Mouse (Mus musculus) midbrain, embryonic 16.5 days (tissue): Measurements from ENCODE around the gene Wnt9a. TPM values are rescaled to one million over a fixed set of nuclear protein-coding genes. Genes with fewer than 3 reads are reported as not detected.
A peak's percentile ranks its signal among the peaks of the same experiment; 100 is the strongest.

Source experiments
- ATAC-seq: fragments of 200-750 bp; cut with Nextera tagmentation; 2 replicates; pipeline ENCODE4 v1.8.0; 2017; ENCODE audit warnings: moderate TSS enrichment
- H3K27ac ChIP-seq: fragments of 300-500 bp; sonication (generic); 2 replicates; pipeline ENCODE4 v1.5.1; 2014; ENCODE audit warnings: mild to moderate bottlenecking, low read length, mixed read lengths
- H3K27me3 ChIP-seq: fragments of 300-500 bp; sonication (generic); 2 replicates; pipeline ENCODE4 v1.6.1; 2014; ENCODE audit warnings: low read depth, low read length, mixed read lengths; ENCODE audit not compliant: control insufficient read depth, insufficient read depth
- H3K36me3 ChIP-seq: fragments of 300-500 bp; sonication (generic); 2 replicates; pipeline ENCODE4 v1.6.1; 2014; ENCODE audit warnings: mild to moderate bottlenecking, low read length, moderate library complexity, mixed read lengths; ENCODE audit not compliant: control insufficient read depth, insufficient read depth
- H3K4me1 ChIP-seq: fragments of 300-500 bp; sonication (generic); 2 replicates; pipeline ENCODE4 v1.6.1; 2014; ENCODE audit warnings: mild to moderate bottlenecking, low read length, mixed read lengths; ENCODE audit not compliant: control insufficient read depth, insufficient read depth
- H3K4me2 ChIP-seq: fragments of 300-500 bp; sonication (generic); 2 replicates; pipeline ENCODE4 v1.6.1; 2014; ENCODE audit warnings: mild to moderate bottlenecking, low read length, mixed read lengths
- H3K4me3 ChIP-seq: fragments of 300-500 bp; sonication (generic); 2 replicates; pipeline ENCODE4 v1.5.1; 2014; ENCODE audit warnings: low read depth, mild to moderate bottlenecking, low read length, moderate library complexity, mixed read lengths
- H3K9ac ChIP-seq: fragments of 300-500 bp; sonication (generic); 2 replicates; pipeline ENCODE4 v1.6.1; 2014; ENCODE audit warnings: low read depth, low read length, mixed read lengths
- H3K9me3 ChIP-seq: fragments of 300-500 bp; sonication (generic); replicated peaks from 2 replicates; pipeline ENCODE4 v1.6.1; 2014; ENCODE audit warnings: mild to moderate bottlenecking, low read length, mixed read lengths; ENCODE audit not compliant: control insufficient read depth, poor library complexity, severe bottlenecking
- WGBS: fragments of 180-500 bp; shearing (Covaris S2); extraction: QIAGEN DNeasy Blood & Tissue Kit; methylation state at CpG from one replicate; pipeline ENCODE4 v1.1.7; 2014; 5-methylcytosine and 5-hydroxymethylcytosine counted together
- polyA plus RNA-seq: library from polyadenylated mRNA; unstranded; fragments of >200 nt; fragmentation: Nextera tagmentation; extraction: Ambion mirVana; gene quantifications from 2 replicates; pipeline ENCODE4 v1.2.1, GENCODE M21; 2015

The Wnt9a gene
- polyA plus RNA-seq, 1 experiment from 2014 or later = 3.6 TPM

- Histone ChIP-seq H3K36me3 (no peaks in the 10 kb centered on the region), H3K4me3 (no peak overlapping the region), H3K4me2 (no peak overlapping the region), H3K4me1 (no peaks in the 10 kb centered on the region), H3K27me3 (peaks cover 6% of the 10 kb centered on the region; the same call in 1 of the 2 replicates), H3K27ac (no peak overlapping the region), H3K9me3 (no peaks in the 10 kb centered on the region), H3K9ac (no peak overlapping the region)
- no peak for ATAC-seq
- WGBS = 74% methylated on average over 3 of the region's 3 CpGs
Measured at GRCm38 (mm10) chr11:59274184-59274583, 32.5 kb upstream of the Wnt9a start.

DNA sequence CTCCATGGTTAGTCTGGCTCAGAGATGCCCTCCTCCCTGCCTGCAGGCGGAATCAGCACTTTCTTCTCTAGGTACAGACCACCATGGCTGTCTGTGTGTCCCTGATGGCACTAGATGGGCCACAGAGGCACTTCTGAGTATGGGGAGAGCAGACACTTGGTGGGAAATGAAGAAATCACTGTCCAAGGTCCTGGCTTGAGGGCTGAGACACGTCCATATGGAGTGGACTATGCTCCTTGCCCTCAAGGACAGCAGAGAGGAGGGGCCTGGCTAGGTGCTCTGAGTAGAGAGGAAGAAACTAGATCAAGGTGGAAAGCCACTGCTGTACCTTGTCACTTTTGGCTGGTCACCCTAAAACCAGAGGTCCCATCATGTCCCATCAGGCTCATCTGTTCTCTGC is 29.9 kb upstream of the Wnt9a start:
- H3K4me1 ChIP-seq = no peaks in the 10 kb centered on the region
- WGBS = 40% methylated on average over 2 of the region's 2 CpGs
- H3K27me3 ChIP-seq = peaks cover 8% of the 10 kb centered on the region; the same call in 1 of the 2 replicates
- no peak for ATAC-seq
- no peak overlapping the region for H3K4me2 ChIP-seq
- H3K36me3 ChIP-seq = no peaks in the 10 kb centered on the region
- no peak overlapping the region for H3K9ac ChIP-seq
- H3K4me3 ChIP-seq = no peak overlapping the region
- no peak overlapping the region for H3K27ac ChIP-seq
- H3K9me3 ChIP-seq = no peaks in the 10 kb centered on the region

DNA sequence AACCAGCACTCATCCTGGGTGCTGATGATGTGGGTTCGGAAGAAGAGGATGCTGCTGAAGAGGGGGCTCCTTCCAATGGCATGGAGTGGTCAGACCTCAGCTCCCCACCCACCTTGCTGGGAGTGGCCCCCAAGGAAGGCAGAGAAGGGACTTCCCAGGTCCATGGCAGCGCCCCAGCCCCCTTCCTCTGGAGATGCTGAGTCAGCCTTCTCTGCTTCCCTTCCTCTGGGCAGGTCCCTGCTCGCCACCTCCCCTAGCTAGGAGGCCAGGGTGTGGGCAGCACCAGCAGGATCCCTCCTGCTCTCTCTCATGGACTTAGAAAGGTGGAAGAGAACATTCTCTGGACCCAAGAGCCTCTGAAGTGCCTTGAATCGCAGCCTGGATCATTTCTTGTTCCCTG is 28.7 kb upstream of the Wnt9a start:
- H3K27ac ChIP-seq = no peak overlapping the region
- no peak for ATAC-seq
- WGBS = 82% methylated on average over 4 of the region's 4 CpGs
- H3K4me2 ChIP-seq = no peak overlapping the region
- H3K4me1 ChIP-seq = no peaks in the 10 kb centered on the region
- H3K27me3 ChIP-seq = peaks cover 8% of the 10 kb centered on the region
- no peak overlapping the region for H3K9ac ChIP-seq
- no peak overlapping the region for H3K4me3 ChIP-seq
- no peaks in the 10 kb centered on the region for H3K9me3 ChIP-seq
- H3K36me3 ChIP-seq = no peaks in the 10 kb centered on the region

DNA sequence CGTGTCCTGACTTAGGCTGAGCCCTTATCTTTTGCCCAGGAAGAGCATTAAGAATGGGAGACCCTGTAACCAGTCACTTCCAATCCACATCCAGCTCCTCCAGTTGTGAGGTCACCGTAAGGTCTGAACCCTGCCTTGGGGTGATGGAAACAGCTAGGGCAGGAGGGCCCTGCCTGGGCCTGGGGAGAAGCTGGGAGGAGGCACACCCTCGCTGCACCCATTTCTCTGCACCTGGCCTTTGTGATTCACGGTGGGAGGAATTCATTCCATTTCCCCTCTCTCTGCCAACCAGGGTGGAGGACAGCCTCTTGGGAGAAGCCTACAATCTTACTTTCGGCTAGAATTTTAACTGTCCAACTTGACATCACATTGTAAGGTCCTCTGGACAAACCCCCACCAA is 24.6 kb upstream of the Wnt9a start:
- Histone ChIP-seq H3K36me3 (no peaks in the 10 kb centered on the region), H3K27ac (no peak overlapping the region), H3K4me2 (no peak overlapping the region), H3K9ac (no peak overlapping the region), H3K27me3 (peaks cover 22% of the 10 kb centered on the region), H3K4me1 (no peaks in the 10 kb centered on the region), H3K4me3 (no peak overlapping the region), H3K9me3 (no peaks in the 10 kb centered on the region)
- WGBS = 70% methylated on average over 5 of the region's 5 CpGs
- no peak for ATAC-seq

DNA sequence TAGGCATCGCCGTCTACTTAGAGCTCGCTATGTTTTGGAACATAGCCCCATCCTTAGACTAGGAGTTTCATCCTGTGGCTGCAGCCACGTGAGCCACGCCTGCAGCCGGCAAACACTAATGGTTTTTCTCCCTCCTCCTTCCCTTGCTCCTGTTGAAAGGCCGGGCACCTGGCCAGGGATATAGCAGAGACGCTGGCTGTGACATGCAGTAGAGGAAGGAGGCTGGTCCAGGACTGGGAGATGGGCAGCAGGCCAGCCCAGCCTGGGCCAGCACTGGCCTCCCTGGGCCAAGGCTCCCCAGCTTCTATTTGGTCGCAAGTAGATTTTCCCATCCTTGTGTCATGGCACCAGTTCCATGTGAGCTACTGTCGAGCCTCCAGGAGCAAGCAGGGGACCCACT is 23.8 kb upstream of the Wnt9a start:
- ATAC-seq = no peak
- Histone ChIP-seq H3K9ac (no peak overlapping the region), H3K4me2 (no peak overlapping the region), H3K27ac (no peak overlapping the region), H3K36me3 (no peaks in the 10 kb centered on the region), H3K4me3 (no peak overlapping the region), H3K27me3 (peaks cover 30% of the 10 kb centered on the region), H3K9me3 (no peaks in the 10 kb centered on the region), H3K4me1 (no peaks in the 10 kb centered on the region)
- 80% methylated on average over 10 of the region's 10 CpGs for WGBS

DNA sequence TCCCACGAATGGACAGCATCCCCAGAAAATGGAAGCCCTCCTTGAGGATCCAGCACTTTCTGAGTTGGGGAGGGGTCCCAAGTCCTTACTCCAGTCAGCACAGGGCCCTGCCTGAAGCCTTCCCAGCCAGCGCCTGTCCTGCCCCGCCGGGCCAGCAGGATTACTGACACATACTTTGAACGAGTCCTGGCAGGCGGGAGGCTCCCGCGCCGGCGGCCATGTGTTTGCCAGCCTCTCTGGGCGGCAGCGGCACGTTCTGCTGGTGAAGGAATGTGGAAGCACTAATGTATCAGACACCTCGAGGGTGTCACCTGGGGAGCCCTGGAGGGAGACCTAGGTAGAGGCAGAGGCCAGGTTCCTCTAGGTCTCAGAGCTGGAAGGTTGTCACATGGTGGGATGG is 22.6 kb upstream of the Wnt9a start:
- peaks cover 42% of the 10 kb centered on the region for H3K27me3 ChIP-seq
- no peaks in the 10 kb centered on the region for H3K9me3 ChIP-seq
- H3K4me3 ChIP-seq = no peak overlapping the region
- whole genome bisulfite sequencing = 18% methylated on average over 14 of the region's 14 CpGs
- no peak overlapping the region for H3K9ac ChIP-seq
- no peak overlapping the region for H3K4me2 ChIP-seq
- ATAC-seq = no peak
- H3K27ac ChIP-seq = no peak overlapping the region
- no peaks in the 10 kb centered on the region for H3K36me3 ChIP-seq
- peaks cover 3% of the 10 kb centered on the region; the same call in 1 of the 2 replicates for H3K4me1 ChIP-seq

DNA sequence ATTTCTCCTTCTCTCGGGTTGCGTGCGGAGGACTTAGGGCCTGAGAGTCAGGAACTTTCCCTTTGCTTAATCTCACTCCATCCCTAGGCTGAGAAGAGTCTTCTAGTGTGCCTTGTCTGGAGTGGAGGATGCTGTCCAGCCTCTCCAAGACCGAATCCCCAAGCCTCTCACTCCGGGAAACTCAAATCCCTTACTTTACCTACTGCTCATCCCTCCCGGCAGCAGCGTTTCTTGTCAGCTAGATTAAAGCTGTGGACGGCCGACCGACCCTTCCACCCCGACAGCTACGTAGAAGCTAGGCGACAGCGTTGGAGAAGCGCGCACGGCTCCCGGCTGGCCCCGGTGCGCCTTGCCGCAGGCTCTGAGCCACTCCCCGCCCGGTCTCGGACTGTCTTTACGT is 17.0 kb upstream of the Wnt9a start:
- WGBS = under 1% methylated on average over 25 of the region's 25 CpGs
- Histone ChIP-seq H3K4me2 (no peak overlapping the region; the same call in 1 of the 2 replicates), H3K27me3 (peaks cover 81% of the 10 kb centered on the region), H3K4me1 (peaks cover 14% of the 10 kb centered on the region), H3K27ac (no peak overlapping the region), H3K9ac (no peak overlapping the region), H3K9me3 (no peaks in the 10 kb centered on the region), H3K36me3 (no peaks in the 10 kb centered on the region), H3K4me3 (peak overlapping the region; percentile 30; the same call in 1 of the 2 replicates)
- no peak for ATAC-seq

DNA sequence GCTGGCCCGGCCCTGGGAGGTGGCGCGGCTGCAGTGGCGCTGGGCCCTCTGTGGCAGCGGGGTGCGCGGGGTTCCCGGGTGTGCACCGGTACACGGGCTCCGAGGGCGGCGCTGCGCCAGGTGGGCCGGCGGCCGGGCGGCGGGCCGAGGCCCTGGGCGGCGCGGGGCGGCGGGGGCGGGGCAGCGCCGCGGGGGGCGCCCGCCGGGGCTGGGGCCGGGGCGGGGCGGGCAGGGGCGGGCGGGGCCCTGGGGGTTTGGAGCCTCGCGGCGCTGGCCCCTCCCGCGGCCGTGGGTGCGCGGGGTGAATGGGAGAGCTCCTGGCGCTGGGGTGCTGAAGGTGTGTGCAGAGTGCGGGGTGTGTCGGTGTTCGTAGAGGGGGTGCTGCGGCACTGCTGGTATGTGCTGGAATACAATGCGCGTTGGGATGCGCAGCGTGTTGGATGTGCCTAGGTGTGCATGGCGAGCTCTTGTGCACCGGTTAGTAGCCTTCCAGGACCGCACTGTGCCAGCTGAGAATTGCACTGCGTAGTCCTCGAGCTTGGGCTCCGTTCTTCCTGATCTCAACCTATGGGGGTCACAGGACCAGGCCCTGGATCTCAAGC is 15.9 kb upstream of the Wnt9a start, which contains the start of gene Wnt3a:
Wnt3a (minus strand) TSS at position 51 of the 602 bp plus-strand sequence.
- no peak for ATAC-seq
- Histone ChIP-seq H3K9me3 (no peaks in the 10 kb centered on the region), H3K27ac (no peak within 1 kb of the TSS), H3K4me1 (peaks cover 14% of the 10 kb centered on the region), H3K4me3 (peak within 1 kb of the TSS; percentile 32), H3K9ac (peak within 1 kb of the TSS; percentile 44; the same call in 1 of the 2 replicates), H3K4me2 (peak within 1 kb of the TSS; percentile 56), H3K27me3 (peaks cover 78% of the 10 kb centered on the region), H3K36me3 (no peaks in the 10 kb centered on the region)
- WGBS = under 1% methylated on average over 22 of the region's 60 CpGs

DNA sequence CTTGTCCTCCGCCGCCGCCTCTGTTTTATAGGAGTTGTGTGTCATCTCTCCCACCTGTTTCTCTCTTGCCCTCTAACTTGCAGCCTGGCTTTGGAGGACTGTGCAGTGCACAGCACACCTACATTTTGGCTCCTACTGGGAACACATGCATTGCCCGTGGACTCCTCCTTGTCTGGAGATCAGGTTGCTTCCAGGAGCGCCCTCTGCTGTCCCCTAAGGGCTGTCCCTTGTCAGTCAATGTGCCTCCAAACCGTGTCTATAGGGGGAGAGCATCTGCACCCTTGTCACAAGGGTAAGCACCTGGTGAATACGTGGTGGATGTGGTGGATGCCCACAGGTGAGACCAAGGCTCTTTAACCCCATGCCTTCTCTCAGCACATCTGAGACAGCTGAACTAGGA is 13.1 kb upstream of the Wnt9a start:
- no peak overlapping the region for H3K27ac ChIP-seq
- ATAC-seq = no peak

More for the DNA sequence above, 13.1 kb upstream of the Wnt9a start:
- Histone ChIP-seq H3K36me3 (no peaks in the 10 kb centered on the region), H3K9me3 (no peaks in the 10 kb centered on the region), H3K4me3 (no peak overlapping the region), H3K4me1 (peaks cover 14% of the 10 kb centered on the region), H3K4me2 (no peak overlapping the region), H3K27me3 (peaks cover 63% of the 10 kb centered on the region), H3K9ac (no peak overlapping the region)
- 23% methylated on average over 7 of the region's 7 CpGs for WGBS
